Mouse (Mus musculus): ENCODE data around the gene Sinhcaf.
A peak's percentile ranks its signal among the peaks of the same experiment; 100 is the strongest.

The Sinhcaf gene

DNA sequence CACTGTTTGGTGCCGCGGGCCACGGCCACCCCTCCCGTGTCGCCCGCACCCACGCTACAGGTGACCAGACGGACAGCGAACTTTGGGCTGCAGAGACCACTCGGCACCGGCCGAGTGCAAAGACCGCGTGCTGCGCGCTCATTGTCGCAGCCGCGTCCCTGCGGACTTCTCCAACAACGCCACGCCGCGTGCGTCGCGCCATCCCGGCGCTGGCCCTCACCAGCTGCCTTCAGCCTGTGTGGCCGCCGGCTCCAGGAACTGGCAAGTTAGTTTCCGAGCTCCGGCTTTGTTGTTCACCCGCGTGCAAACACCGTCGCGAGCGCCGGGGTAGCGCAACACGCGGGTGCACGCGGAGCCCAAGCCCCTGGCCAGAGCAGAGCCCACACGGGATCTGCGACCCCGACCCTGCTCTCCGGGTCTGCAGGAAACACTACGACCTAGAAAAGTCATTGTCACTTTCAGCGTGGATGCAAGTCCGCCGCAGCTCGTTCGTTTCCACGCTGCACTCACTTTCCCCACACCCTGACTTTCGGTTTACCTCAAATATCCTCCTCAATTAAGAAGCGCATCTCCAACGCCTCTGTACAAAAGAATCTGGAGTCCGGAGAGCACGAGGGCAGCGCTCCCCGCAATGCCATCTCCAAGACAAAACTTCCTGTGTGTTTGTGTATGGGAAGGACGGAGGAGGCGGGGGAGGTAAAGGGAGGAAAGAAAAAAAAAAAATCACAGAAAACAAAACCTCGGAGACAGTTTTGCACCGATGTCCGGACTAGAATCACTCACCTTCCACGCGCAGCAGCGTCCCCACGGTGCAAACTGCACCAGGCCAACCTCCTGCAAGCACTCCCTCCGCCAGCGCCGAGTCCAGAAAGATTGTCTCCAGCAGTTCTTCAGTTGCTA is 508 bp downstream of the Sinhcaf start:
- DNase-seq (ENCODE audit: low read depth) = peak; percentile 81

DNA sequence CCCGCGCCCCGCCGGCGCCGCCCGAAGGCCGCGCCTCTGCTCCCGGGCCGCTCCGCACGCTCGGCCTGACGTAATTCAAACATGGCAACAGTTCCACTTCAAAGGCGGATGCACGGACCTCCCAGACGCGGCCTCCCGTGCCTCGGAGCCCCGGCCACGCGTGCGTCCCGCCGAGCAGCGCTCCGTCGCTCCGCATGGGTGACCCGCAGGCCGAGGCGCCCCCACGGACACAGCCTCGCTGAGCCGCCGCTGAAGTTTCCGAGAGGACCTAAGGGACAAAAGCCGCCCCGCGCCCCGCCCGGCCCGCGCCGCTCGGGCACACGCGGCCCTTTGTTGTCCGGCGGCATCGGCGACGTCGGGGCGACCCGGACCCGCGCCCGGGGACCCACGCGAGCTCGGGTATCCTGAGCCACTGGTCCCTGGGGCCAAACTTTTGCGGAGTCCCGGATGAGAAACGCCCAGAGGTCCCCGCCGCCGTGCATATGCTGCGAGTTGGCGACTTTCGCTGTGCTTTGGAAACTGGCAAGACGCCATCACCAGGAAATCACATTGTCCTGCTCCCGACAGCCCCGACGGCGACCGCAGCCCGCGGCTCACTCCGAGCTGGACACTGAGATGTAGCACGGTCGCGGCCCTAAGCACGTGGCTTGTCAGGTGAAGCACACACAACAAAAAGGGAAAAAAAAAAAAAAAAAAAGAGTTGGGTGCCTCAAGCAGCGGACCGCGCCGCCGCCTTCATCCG is 1.3 kb downstream of the Sinhcaf start:
- peak; percentile 86 for DNase-seq (ENCODE audit: low read depth)

DNA sequence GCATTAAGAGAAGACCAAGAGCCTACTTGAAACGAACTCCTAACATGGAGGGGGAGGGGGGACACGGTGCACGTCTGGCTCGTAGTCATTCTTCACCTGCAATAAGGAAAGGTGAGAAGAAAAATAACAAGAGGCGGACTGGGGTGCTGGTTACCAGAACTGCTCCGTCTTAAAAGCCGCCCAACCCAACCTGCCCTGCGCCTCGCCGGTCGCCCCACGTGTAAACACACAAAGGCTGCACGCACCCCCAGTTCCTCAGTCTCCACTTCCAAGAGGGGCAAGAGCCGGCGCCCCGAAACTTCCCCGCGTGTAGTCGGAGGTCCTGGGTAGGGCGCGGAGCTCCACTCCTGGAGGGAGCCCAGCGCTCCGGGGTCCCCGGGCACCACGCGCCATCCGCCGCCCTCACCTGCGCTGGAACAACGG is 1.9 kb downstream of the Sinhcaf start:
- DNase-seq (ENCODE audit: low read depth) = no peak

DNA sequence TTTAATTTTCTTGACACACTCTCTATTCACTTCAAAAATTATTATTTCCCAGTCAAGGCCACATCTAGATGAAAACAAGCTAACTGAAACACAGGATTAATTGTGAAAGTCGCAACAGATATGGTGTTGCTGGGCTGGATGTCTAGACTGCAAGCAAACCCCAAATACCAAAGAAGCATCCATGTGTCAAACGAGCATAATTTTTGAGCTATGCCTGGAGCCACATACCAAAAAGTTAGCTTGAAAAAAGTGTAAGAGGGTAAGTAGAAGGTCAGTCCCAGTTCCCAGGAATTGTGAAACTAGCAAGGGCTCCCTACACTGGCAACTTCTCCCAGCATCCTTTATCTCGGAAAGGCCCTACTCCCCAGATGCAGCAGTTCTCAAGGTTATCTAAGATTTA is 2.6 kb downstream of the Sinhcaf start:
- DNase-seq (ENCODE audit: low read depth) = peak; percentile 31

DNA sequence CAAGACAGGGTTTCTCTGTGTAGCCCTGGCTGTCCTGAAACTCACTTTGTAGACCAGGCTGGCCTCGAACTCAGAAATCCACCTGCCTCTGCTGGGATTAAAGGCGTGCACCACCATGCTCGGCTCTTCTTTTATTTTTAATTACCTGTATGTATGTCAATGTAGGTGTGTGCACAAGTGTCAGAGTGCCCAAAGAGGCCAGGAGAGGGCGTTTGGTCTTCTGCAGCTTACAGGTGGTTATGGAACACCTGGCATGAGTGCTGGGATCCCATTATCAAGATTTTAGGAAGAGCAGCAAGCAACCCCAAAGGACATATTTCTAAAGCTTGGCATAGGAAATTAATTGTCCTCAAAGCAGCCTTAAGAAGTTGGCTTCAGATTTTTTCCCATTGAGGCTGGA is 3.9 kb downstream of the Sinhcaf start:
- DNase-seq (ENCODE audit: low read depth) = peak; percentile 45

DNA sequence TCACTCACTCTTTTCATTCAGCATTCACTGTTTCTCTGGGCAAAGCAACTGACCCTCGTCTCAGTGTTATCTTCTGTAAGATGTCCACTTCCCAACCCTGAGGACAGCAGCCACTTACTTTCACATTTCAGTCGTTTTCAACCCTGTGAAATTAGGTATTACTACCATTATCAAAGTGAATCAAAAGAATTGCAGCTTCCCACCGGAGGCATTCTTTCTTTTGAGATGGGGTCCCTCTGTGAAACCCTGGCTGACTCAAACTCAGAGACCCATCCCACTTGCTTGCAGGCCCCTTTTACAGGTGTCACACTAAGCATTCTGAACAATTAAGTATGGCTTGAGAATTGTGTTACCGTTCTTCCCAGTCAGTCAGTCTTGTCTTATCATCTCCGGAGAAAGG is 4.4 kb downstream of the Sinhcaf start:
- DNase-seq (ENCODE audit: low read depth) = no peak

DNA sequence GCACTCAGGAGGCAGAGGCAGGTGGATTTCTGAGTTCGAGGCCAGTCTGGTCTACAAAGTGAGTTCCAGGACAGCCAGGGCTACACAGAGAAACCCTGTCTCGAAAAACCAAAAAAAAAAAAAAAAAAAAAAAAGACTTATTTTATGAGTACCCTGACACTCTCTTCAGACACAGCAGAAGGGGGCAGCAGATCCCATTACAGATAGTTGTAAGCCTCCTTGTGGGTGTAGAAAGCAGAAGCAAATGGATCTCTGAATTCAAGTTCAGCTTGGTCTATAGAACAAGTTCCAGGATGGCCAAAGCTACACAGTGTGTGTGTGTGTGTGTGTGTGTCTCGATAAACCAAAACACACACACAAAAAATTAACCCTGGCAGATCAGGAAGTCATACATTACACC is 5.9 kb downstream of the Sinhcaf start:
- peak; percentile 33 for DNase-seq (ENCODE audit: low read depth)

DNA sequence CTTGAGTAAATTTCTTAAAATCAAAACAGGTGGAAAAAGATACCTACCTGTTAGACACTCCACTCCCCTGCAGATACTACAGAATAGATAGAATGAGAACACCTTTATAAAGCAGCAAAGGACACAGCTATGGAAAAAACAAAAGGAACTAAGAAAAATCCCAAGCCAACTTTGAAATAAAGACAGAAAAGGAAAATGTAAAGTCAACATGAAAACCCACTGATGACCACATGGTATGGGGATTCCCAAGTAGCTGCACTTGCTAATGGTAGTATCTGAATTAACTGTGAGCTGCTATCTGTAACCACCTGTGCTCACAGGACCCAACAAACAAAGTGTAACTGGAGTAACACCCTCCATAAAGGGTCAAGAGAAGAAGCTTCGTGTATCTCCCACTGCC is 8.6 kb downstream of the Sinhcaf start:
- DNase-seq (ENCODE audit: low read depth) = no peak

DNA sequence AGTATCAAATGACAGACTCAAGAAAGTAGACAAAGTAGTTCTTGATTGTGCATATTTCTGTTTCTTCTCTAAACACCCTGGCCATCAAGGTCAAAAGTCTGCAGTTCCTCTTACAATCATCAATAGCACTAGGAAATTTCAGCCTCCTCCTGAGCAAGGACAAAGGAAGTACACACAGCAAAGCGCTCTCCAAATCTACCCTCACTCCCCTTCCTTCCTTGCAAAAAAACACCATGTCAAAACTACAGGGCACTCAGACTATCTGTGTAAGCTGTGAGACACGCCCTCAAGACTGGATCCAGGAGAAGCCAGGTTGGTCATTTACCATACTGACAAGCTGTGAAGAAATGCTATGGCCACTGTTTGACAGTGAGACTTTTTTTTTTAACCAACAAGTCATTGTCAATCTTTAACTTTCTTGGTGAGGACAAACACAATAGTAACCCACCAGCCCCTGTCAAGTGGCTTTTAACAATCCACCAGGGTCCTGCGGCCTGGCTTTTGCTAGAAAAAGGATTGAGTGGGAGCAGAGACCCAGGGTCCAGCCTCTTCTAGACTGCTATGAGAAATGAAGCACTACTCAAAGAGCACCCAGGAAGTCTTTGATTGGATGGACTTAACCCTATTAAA is 11.2 kb downstream of the Sinhcaf start:
- no peak for DNase-seq (ENCODE audit: low read depth)

DNA sequence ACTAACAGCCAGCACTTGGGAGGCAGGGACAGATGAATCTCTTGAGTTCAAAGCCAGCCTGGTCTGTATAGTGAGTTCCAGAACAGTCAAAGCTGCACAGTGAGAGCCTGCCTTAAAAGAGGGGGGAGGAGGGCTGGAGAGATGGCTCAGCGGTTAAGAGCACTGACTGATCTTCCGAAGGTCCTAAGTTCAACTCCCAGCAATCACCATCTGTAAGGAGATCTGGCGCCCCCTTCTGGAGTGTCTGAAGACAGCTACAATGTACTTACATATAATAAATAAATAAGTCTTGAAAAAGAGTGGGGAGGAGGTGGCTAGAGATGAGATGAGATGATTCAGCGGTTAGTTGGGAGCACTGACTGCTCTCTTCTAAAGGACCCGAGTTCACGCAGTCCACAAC is 15.0 kb downstream of the Sinhcaf start:
- DNase-seq (ENCODE audit: low read depth) = peak; percentile 52

DNA sequence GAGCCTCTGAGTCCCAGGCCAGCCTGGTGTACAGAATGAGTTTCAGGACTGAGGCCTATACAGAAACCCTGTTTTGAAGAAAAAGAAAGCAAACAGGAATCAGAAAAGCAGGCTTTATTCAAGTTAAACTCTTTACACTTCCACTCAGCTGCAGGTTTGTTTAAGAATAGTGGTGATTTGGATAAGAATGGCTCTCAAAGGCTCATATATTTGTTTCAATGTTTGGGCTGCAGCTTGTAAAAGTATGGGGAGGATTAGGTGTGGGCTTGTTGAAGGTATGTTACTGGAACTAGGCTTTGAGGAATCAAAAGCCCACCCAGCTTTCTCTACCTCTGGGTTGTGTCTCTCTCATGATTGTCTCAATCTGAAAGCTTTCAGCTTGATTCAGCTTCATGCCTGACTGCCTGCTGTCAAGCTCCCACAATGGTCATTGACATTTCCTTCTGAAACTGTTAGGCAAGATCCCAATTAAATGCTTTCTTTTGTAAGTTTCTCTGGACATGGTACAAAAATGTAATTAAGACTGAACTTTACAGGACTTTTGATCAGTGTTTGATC is 27.3 kb downstream of the Sinhcaf start:
- DNase-seq (ENCODE audit: low read depth) = no peak

DNA sequence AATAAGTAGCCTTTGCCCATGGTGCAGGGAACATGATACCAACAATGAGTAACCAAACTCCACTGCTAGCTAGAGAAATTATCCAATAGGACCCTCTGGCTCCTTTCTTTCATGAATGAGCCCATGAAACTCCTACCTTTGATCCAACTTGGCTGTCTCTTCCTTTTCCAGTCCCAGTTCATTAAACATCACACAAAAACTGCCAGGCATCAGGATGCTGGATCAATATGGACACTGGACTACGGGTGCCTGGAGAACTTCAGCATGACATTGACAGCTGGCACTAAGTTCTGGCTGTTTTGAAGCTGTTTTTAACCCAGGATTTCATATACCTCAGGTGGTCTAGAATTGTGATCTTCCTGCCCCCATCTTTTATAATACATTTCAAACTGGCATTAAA is 28.6 kb downstream of the Sinhcaf start:
- no peak for DNase-seq (ENCODE audit: low read depth)

DNA sequence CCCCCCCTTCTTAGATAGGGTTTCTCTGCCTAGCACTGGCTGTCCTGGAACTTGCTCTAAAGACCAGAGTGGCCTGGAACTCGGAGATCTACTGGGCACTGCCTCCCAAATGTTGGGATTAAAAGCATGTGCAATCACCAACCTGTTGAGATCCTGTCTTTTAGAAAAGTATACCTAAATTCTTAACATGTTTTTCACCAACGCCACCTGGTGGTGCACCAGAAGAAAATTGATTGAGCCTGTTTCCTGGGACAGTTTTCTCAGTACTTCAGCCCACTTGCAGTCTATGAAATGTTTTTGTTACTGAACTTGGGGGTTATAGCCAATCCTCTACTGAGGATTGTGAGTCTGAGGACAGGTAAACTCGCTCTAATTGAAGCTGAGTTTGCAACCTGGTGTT is 29.4 kb downstream of the Sinhcaf start:
- DNase-seq (ENCODE audit: low read depth) = peak; percentile 63

DNA sequence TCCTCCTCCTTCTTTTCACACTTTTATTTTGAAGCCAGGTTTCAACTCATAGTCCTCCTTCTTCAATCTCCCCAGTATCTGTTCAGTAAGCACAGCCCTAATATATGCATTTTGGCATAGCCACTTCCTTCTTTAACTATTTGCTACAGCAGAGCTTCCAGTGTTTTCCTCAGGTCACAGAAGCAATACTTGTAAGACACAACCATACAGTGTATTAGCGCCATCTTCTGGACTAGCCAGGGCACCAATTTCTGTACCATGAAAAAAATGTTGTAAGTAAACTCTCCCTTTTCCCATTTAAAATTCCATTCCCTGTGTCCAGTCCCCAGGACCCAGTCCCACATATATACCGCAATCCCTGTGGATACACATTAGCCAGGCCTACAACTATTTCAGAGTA is 32.3 kb downstream of the Sinhcaf start:
- peak; percentile 78 for DNase-seq (ENCODE audit: low read depth)

DNA sequence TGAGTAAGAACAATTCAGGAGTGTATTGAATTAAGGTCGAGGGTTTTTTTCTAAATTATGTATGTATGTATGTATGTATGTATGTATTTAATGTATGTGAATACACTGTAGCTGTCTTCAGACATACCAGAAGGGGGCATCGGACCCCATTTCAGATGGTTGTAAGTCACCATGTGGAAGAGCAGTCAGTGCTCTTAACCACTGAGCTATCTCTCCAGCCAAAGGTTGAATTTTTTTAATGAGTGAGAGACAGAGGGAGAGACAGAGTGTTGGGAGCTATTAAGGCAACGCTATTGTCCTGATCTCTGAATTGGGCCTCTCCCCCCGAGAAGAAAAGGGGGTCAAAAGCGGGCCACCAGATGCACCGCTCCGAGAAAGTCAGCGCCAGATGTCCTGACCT is 34.4 kb downstream of the Sinhcaf start:
- DNase-seq (ENCODE audit: low read depth) = peak; percentile 24

DNA sequence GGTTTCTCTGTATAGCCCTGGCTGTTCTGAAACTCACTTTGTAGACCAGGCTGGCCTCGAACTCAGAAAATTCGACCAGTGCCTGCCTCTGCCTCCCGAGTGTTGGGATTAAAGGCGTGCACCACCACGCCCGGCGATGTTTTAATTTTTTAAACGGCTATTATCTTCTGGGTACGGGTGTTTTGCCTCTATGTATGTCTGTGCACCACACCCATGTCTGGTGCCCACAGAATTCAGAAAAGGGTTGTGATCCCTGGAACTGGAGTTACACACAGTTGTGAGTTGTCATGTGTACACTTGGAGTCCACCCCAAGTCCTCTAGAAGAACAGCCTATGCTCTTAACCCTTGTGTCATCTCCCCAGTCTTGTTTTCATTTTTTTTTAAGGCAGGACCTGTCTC is 39.3 kb downstream of the Sinhcaf start:
- DNase-seq (ENCODE audit: low read depth) = no peak

DNA sequence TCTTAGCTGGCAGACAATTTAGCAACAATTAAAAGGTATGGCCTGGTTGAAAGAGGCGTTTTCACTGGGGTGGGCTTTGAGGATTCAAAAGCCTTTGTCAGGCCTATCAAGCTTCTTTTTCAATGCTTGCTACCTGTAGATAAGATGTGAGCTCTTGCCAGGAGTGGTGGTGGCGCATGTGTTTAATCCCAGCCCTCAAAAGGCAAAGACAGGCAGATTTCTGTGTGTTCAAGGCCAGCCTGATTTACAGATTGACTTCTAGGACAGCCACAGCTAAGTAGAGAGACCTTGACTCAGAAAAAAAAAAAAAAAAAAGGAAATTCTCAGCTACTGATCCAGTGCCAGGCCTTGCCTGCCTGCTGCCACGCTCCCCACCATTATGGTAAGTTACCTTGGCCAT is 43.5 kb downstream of the Sinhcaf start:
- DNase-seq (ENCODE audit: low read depth) = no peak

DNA sequence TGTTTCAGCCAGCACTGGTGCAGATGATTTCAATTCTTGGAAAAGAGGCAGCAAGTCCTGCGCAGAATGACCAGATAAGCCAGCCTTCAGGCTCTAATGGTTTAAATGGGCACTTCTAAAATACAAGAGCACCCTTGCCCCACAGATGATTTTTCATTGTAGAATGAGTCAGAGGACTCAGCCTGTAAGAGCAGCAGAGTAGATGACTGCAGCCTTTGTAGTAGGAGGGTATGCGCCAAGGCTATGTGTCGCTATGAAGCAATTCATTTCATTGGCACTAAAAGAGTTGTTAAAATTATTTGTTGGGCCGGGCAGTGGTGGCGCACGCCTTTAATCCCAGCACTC is 49.8 kb downstream of the Sinhcaf start:
- no peak for DNase-seq (ENCODE audit: low read depth)

DNA sequence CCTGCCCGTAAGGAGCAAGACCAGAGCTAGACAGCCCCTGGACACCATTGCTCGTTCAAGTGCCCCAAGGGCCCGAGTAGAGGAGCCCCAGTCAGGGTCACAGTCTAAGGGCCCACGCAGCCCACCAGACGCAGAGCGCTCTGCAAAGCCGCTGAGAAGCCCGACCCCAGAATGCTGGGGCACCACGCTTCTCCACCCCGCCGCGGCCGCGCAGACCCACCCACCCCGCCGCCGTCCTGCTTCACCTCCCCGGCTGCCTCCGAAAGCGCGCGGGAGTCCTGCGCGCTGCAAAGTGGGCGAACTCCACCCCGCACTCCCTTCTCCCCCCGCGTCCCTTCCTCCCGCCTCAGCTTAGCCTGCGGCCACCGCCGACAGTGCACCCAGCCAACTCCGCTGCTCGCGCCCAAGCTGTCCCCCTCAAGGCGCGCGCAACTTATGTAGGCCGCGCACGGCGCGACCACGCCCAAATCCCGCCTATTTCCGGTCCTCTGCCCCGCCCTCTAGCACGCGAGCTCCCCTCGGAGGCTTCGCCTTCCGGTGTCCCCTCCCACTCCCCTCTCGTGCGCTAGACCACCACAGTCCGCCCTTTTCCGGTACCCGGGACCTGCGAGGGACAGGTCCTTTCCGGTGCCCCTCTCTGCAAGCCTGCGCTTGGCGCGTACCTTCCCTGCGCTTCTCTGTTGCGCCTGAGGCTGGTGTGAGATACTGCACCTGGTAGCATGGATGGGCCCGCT is 50.3 kb downstream of the Sinhcaf start, which contains the start of gene Caprin2:
Caprin2 (minus strand) TSS at position 465 of the 734 bp plus-strand sequence.
- peak; percentile 96 for DNase-seq (ENCODE audit: low read depth)

DNA sequence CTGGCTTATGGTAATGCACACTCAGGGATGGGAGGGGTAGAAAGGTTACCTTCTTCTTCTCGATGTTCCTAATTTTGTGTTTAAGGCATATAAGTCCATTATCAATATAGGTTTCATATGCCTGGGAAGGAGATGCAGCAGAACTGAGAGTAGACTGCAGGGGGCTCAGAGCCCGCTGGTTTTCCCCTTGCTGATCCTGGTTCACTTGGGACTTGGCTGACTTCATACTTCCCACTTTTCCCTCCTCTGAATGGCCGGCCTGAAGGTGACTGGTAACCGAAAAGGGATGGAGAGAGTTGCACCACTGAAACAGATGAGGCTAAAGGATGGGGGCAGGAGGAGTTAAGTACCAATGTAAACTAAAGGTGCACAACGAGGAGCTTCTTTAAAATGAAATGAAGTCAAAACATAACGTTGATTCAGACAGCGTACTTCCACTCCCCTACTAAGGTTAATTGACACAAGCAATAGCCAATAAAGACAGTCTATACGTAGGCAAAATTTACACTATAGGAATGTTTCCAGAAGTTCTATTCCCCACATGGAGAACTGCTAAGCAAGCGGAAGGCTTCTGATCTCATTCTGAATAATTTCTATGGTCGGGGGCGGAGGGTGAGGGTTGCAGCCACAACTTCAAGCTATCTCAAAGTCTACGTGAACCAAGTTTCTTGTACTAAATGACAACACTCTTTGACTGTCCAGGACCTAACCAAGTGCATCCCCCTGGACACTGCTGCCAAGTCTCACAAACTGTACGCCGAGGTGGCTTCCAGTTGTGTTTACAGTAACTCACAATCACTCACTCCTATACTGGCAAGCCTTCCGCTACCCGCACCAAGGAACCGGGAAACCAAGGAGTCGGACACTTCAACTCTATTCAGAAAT is 51.1 kb downstream of the Sinhcaf start:
- DNase-seq (ENCODE audit: low read depth) = peak; percentile 49

DNA sequence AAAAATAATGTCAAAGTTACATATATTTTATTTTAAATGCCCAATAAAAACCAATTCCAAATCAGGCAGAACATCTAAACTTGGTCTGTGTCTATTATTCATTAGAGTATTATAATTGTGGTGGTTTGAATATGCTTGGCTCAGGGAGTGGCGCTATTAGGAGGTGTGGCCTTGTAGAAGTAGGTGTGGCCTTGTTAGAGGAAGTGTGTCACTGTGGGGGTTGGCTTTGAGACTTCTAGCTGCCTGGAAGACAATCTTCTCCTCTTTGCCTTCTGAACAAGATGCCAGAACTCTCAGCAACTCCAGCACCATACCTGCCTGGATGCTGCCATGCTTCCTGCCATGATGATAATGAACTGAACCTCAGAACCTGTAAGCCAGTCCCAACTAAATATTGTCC is 72.4 kb downstream of the Sinhcaf start:
- no peak for DNase-seq (ENCODE audit: low read depth)

Data from induced T-regulatory cell, adult 2 months (primary cell).